Mouse (Mus musculus) erythroblast, embryonic 14.5 days (primary cell): Measurements from ENCODE around the gene Lrrc2. TPM values are rescaled to one million over a fixed set of nuclear protein-coding genes. Genes with fewer than 3 reads are reported as not detected.

ENCODE experiments used
- H3K27me3 ChIP-seq: 2 replicates; pipeline ENCODE4 v1.6.1; 2012; ENCODE audit warnings: inconsistent platforms; ENCODE audit not compliant: control insufficient read depth
- H3K36me3 ChIP-seq: 2 replicates; pipeline ENCODE4 v1.6.1; 2012; ENCODE audit warnings: mild to moderate bottlenecking, inconsistent platforms; ENCODE audit not compliant: control insufficient read depth
- H3K4me1 ChIP-seq: 2 replicates; pipeline ENCODE4 v1.6.1; 2012; ENCODE audit warnings: inconsistent platforms; ENCODE audit not compliant: control insufficient read depth
- H3K4me3 ChIP-seq: replicated peaks from 2 replicates; pipeline ENCODE3; 2012; ENCODE audit warnings: moderate library complexity, mild to moderate bottlenecking, inconsistent platforms
- H3K9me3 ChIP-seq: 2 replicates; pipeline ENCODE4 v1.6.1; 2012; ENCODE audit warnings: low read length, inconsistent platforms, mixed read lengths; ENCODE audit not compliant: control insufficient read depth
- GATA1 ChIP-seq: IDR thresholded peaks from 2 replicates; pipeline ENCODE4 v1.6.1; 2012; ENCODE audit warnings: low read length, inconsistent platforms, mixed read lengths
- TAL1 ChIP-seq: IDR thresholded peaks from 3 replicates; pipeline ENCODE4 v1.6.1; 2012; ENCODE audit warnings: low read length, inconsistent platforms, mixed read lengths
- polyA plus RNA-seq: library from polyadenylated mRNA; stranded (reverse); fragments of >175 nt; gene quantifications from 2 replicates; pipeline ENCODE4 v1.2.3, GENCODE M21; 2012

The Lrrc2 gene
- polyA plus RNA-seq, 1 experiment: not detected

DNA sequence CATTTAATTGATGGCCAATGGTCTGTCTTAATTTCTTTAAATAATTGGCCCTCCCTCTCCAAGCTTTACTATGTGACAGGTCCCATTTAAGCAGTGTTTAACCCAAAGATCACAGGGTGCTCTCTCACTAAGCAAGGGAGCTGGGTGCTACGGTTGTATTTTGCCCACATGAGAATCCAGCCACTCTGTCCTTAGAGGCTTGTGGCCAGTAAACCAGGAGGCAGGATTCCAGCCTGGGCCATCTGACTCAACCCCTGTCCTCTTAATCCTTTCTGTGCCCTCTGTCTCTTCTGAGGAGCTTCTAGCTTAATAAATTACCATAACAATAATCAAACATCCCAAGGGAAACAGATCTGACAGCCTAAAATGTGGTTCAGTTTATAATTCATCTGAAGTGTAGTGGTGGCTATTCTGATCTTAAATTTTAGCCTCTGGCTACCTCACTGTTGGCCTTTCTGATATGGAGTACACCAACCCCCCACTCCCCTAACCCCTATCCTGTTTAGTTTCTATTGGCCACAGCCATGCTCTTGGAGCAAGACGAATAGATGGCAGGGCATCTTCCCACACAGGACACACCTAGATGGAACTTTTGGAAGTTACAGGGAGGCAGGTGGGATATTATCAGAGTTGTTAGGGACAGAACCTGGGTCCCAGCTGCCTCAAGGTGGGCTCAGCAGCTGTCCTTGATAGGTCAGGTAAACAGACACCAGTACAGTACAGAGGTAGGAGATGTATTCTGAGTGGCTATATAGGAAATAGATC lies 3.5 kb downstream of the Lrrc2 start:
- Histone ChIP-seq H3K27me3 (peaks cover 20% of the 10 kb centered on the region), H3K4me3 (no peak overlapping the region), H3K4me1 (no peaks in the 10 kb centered on the region), H3K9me3 (no peaks in the 10 kb centered on the region), H3K36me3 (no peaks in the 10 kb centered on the region)
- TF ChIP-seq GATA1 (no peak), TAL1 (no peak)

DNA sequence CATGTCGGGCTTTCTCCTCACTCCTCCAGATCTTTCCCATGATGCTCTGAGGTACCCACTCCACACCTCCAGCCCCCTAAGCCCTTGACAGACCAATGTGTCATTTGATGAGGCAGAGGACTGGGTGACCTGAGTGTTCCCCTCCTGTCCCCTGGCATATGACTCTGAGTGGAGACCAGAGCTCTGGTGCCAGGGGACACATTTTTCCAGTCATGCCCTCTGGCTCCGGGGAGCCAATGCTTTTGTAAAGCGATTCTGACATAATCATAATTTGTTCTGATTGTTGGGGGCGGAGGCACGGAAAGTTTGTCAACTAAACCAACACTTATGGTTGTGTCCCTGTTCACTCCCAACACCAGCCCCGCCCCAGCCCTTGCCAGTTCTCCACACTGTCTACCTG lies 4.6 kb downstream of the Lrrc2 start:
- Histone ChIP-seq H3K27me3 (peaks cover 20% of the 10 kb centered on the region), H3K9me3 (no peaks in the 10 kb centered on the region), H3K36me3 (no peaks in the 10 kb centered on the region), H3K4me3 (no peak overlapping the region), H3K4me1 (no peaks in the 10 kb centered on the region)
- TF ChIP-seq TAL1: no peak

DNA sequence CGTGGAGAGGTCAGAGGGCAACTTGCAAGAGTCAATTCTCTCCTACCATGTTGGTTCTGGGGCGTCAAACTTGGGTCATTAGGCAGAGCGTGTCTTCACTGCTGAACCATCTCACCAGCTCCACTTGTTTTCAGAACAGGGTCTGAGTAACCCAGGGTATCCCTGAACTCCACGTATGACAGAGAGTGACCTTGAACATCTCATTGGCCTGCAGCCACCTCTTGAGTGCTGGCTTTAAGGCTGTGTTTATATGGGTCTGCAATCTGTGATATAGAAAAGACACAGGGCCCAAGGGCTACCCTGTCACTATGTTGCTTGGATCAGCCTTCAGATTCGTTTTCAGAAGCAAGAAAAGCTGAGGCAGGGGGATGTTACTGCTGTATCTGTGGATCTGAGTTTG lies 8.3 kb downstream of the Lrrc2 start:
- no peaks in the 10 kb centered on the region for H3K4me1 ChIP-seq
- no peaks in the 10 kb centered on the region for H3K9me3 ChIP-seq
- no peaks in the 10 kb centered on the region for H3K36me3 ChIP-seq
- peaks cover 5% of the 10 kb centered on the region for H3K27me3 ChIP-seq
- no peak overlapping the region for H3K4me3 ChIP-seq
- TF ChIP-seq TAL1 (no peak), GATA1 (no peak)

DNA sequence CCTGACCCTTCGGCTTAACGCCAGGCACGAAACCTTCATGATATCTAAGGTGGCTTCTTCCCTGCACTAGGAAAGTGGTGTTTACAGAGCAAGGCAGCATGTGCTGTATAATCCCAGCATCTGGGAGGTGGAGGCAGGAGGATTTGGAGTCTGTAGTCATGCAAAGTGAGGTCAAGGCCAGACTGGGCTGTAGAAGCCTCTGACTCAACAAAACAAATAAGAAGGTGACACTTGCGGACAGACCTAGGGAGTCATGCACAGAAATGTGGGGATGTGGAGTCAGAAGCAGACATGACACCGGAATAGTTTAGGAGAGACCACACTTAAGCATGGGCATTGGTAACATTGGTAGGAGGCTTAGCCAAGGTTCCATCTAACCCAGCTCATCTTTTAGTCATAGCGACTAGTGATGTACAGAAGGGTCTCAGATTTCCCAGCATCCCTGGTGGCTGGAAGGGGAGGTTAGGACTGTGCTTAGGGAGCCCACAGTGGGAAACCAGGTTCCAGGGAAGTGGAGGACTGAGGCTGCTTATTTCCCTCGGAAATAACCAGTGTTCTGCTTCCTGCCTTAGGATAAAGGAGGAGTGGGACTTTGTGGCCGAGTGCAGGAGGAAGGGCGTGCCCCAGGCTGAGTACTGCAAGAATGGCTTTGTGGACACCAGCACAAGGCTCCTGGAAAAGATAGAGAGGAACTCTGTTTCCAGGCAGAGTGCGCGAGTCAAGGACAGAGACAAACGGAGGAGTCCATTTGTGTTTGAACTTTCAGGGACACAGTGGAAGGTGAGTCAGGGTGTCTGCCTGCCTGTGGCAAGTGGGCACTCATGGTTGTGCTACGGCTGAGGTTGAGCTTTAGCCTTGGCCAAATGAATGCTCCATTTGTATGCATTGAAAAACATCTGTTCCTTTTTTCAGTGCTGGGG lies 9.1 kb downstream of the Lrrc2 start:
- H3K9me3 ChIP-seq: no peaks in the 10 kb centered on the region
- H3K36me3 ChIP-seq: no peaks in the 10 kb centered on the region
- no peak for TF ChIP-seq GATA1
- H3K4me1 ChIP-seq: no peaks in the 10 kb centered on the region
- H3K4me3 ChIP-seq: no peak overlapping the region
- H3K27me3 ChIP-seq: no peaks in the 10 kb centered on the region

DNA sequence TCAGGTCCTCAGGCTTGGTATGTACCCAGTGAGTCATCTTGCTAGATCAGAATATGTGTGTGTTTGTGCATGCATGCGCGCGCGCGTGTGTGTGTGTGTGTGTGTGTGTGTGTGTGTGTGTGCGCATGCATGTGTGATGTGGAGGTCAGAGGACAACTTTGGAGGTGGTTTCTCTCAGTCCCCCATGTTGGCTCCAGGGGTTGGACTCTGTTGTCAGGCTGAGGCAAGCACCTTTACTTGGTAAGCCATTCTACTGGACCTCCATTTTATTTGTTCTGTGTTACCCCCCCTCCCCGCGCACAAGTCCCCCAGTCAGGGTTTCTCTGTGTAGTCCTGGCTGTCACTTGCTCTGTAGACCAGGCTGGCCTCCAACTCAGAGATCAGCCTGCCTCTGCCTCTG lies 10.0 kb downstream of the Lrrc2 start:
- Histone ChIP-seq H3K4me1 (no peaks in the 10 kb centered on the region), H3K4me3 (no peak overlapping the region), H3K9me3 (no peaks in the 10 kb centered on the region), H3K27me3 (no peaks in the 10 kb centered on the region), H3K36me3 (no peaks in the 10 kb centered on the region)
- TF ChIP-seq TAL1: no peak
- no peak for TF ChIP-seq GATA1

DNA sequence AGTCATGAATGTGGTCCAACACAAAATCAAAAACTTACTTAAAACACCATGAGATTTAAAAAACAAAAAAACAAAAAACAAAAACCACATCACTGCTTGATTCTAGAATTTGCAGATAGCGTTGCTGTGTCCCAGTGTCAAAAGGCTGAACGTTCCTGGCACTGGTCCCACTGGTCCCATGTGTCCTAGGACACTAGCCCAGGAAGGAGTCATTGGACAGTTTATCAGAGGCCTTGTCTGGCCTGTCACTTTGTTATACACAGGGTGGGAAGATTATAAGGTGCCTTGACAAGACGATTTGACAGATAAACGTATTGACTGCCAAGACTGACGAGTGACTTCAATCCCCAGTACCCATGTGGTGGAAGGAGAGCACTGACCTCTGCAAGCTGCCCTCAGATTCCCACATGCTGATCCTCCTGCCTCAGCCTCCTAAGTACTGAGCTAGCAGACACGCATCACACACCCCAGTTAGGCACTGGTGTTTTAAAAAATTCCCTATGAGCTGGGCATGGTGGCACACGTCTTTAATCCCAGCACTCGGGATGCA lies 12.3 kb downstream of the Lrrc2 start:
- TF ChIP-seq TAL1: no peak
- TF ChIP-seq GATA1: no peak
- Histone ChIP-seq H3K4me3 (no peak overlapping the region), H3K36me3 (no peaks in the 10 kb centered on the region)

DNA sequence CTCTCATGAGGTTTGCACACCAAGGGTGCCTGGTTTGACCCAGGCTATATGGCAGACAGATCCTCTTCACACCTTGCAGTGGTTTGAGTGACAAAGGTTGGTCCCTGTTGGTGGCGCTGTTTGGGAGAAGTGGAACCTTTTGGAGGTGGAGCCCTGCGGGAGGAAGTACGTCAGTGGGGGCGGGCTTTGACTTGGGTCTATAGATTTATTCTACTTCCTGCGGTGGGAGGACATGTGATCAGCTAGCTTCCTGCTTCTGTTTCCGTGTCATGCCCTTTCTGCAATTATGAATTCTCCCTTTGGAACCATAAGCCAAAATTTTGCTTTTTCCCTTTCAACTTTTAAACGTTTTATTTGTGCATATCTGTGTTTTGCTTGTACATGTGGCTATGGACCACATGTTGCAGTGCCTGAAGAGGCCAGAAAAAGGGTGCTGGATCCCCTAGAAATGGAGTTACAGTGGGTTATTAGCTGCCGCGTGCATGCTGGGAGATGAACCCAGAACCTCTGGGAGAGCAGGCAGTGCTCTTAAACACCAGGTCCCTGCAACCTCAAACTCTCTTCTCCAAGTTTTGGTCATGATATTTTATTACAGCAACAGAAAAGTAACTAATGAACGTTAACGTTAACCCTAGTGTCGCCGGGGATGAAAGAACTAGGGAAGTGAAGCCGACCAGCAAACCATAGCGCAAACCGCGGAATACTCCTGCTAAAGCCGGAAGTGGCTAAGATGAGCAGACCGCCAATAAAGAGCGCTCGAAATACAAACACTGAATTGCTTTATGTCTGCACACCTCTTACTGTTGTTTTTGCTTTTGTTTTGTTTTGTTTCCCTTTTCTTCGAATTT lies 13.9 kb downstream of the Lrrc2 start:
- TF ChIP-seq GATA1 (no peak), TAL1 (no peak)
- H3K9me3 ChIP-seq: no peaks in the 10 kb centered on the region
- no peaks in the 10 kb centered on the region for H3K36me3 ChIP-seq
- H3K27me3 ChIP-seq: no peaks in the 10 kb centered on the region
- no peak overlapping the region for H3K4me3 ChIP-seq
- H3K4me1 ChIP-seq: no peaks in the 10 kb centered on the region

More for the DNA sequence above, 12.3 kb downstream of the Lrrc2 start:
- H3K27me3 ChIP-seq: no peaks in the 10 kb centered on the region
- H3K4me1 ChIP-seq: no peaks in the 10 kb centered on the region
- H3K9me3 ChIP-seq: no peaks in the 10 kb centered on the region

DNA sequence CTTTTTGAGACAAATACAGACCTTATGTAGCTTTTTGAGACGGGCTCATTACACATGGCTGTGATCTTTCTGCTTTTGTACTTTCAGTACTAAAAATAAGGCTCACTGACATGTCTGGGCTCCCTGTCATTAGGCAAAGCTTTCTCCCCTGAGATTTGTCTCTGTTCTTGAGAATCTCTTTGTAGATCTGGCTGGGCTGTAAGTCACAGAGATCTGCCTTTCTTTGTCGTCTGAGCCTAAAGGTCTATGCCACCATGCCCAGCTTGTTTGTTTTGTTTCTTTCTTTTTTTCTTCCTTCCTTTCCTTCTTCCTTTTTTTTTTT lies 14.5 kb downstream of the Lrrc2 start:
- Histone ChIP-seq H3K4me3 (no peak overlapping the region), H3K4me1 (no peaks in the 10 kb centered on the region), H3K36me3 (no peaks in the 10 kb centered on the region), H3K27me3 (no peaks in the 10 kb centered on the region), H3K9me3 (no peaks in the 10 kb centered on the region)
- TF ChIP-seq GATA1 (no peak), TAL1 (no peak)
